Mouse (Mus musculus) midbrain, embryonic 16.5 days (tissue): ENCODE measurements around the gene Tpt1. TPM values are rescaled to one million over a fixed set of nuclear protein-coding genes. Genes with fewer than 3 reads are reported as not detected.
A peak's percentile ranks its signal among the peaks of the same experiment; 100 is the strongest.
"Not testable (repeated sequence)": the region's sequence is repeated elsewhere in the genome, so short reads cannot be mapped to it uniquely, and the experiment has no call there.

Experiments used
- ATAC-seq: fragments of 200-750 bp; cut with Nextera tagmentation; 2 replicates; pipeline ENCODE4 v1.8.0; 2017; ENCODE audit warnings: moderate TSS enrichment
- H3K27ac ChIP-seq: fragments of 300-500 bp; sonication (generic); 2 replicates; pipeline ENCODE4 v1.5.1; 2014; ENCODE audit warnings: mild to moderate bottlenecking, low read length, mixed read lengths
- H3K27me3 ChIP-seq: fragments of 300-500 bp; sonication (generic); 2 replicates; pipeline ENCODE4 v1.6.1; 2014; ENCODE audit warnings: low read depth, low read length, mixed read lengths; ENCODE audit not compliant: control insufficient read depth, insufficient read depth
- H3K36me3 ChIP-seq: fragments of 300-500 bp; sonication (generic); 2 replicates; pipeline ENCODE4 v1.6.1; 2014; ENCODE audit warnings: mild to moderate bottlenecking, low read length, moderate library complexity, mixed read lengths; ENCODE audit not compliant: control insufficient read depth, insufficient read depth
- H3K4me1 ChIP-seq: fragments of 300-500 bp; sonication (generic); 2 replicates; pipeline ENCODE4 v1.6.1; 2014; ENCODE audit warnings: mild to moderate bottlenecking, low read length, mixed read lengths; ENCODE audit not compliant: control insufficient read depth, insufficient read depth
- H3K4me2 ChIP-seq: fragments of 300-500 bp; sonication (generic); 2 replicates; pipeline ENCODE4 v1.6.1; 2014; ENCODE audit warnings: mild to moderate bottlenecking, low read length, mixed read lengths
- H3K4me3 ChIP-seq: fragments of 300-500 bp; sonication (generic); 2 replicates; pipeline ENCODE4 v1.5.1; 2014; ENCODE audit warnings: low read depth, mild to moderate bottlenecking, low read length, moderate library complexity, mixed read lengths
- H3K9ac ChIP-seq: fragments of 300-500 bp; sonication (generic); 2 replicates; pipeline ENCODE4 v1.6.1; 2014; ENCODE audit warnings: low read depth, low read length, mixed read lengths
- H3K9me3 ChIP-seq: fragments of 300-500 bp; sonication (generic); replicated peaks from 2 replicates; pipeline ENCODE4 v1.6.1; 2014; ENCODE audit warnings: mild to moderate bottlenecking, low read length, mixed read lengths; ENCODE audit not compliant: control insufficient read depth, poor library complexity, severe bottlenecking
- WGBS: fragments of 180-500 bp; shearing (Covaris S2); extraction: QIAGEN DNeasy Blood & Tissue Kit; methylation state at CpG from one replicate; pipeline ENCODE4 v1.1.7; 2014; 5-methylcytosine and 5-hydroxymethylcytosine counted together
- polyA plus RNA-seq: library from polyadenylated mRNA; unstranded; fragments of >200 nt; fragmentation: Nextera tagmentation; extraction: Ambion mirVana; gene quantifications from 2 replicates; pipeline ENCODE4 v1.2.1, GENCODE M21; 2015

Gene Tpt1
- polyA plus RNA-seq, 1 experiment from 2014 or later, result 606 TPM

DNA sequence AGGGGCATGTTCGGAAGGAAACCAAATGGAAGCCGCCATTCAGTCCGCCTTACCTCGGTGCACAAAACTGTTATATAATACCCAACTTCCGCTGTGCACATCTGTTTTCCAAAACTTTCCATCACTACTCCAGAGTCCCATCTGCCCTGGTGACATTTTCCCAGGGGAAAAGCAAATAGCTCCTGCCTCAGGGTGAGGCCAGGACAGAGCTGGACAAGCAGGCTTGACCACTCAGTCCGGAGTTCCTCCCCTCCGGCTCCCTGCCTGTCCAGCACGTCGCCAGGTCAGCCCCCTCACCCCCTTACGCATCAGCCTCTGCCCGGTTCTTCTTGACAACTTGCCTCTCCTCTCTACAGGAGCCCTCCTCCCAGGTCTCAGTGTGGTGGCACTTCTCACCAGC lies 16.7 kb upstream of the Tpt1 start:
- 43% methylated on average over 11 of the region's 11 CpGs for WGBS
- H3K4me2 ChIP-seq, result peak overlapping the region; percentile 58; the same call in 1 of the 2 replicates
- H3K9me3 ChIP-seq, result no peaks in the 10 kb centered on the region
- H3K4me1 ChIP-seq, result peaks cover 6% of the 10 kb centered on the region
- H3K36me3 ChIP-seq, result no peaks in the 10 kb centered on the region
- no peak for ATAC-seq
- no peak overlapping the region for H3K27ac ChIP-seq
- H3K9ac ChIP-seq, result no peak overlapping the region
- H3K27me3 ChIP-seq, result peaks cover 9% of the 10 kb centered on the region
- H3K4me3 ChIP-seq, result no peak overlapping the region

GRCm38 (mm10) chr14:75828866-75829806 lies 15.8 kb upstream of the Tpt1 start:
- peak overlapping the region; percentile 58 for H3K4me2 ChIP-seq
- WGBS, result 8% methylated on average over 32 of the region's 32 CpGs
- H3K27ac ChIP-seq, result no peak overlapping the region

GRCm38 (mm10) chr14:75829817-75830216 lies 15.1 kb upstream of the Tpt1 start:
- peaks cover 20% of the 10 kb centered on the region for H3K4me1 ChIP-seq
- not testable (repeated sequence) for H3K4me3 ChIP-seq, H3K27me3 ChIP-seq, H3K27ac ChIP-seq, ATAC-seq, H3K9me3 ChIP-seq, H3K4me2 ChIP-seq, H3K36me3 ChIP-seq, H3K9ac ChIP-seq
- 66% methylated on average over 14 of the region's 14 CpGs for WGBS

More at GRCm38 (mm10) chr14:75828866-75829806, 15.8 kb upstream of the Tpt1 start:
- Histone ChIP-seq H3K9me3 (no peaks in the 10 kb centered on the region), H3K4me3 (peak overlapping the region; percentile 24), H3K4me1 (peaks cover 15% of the 10 kb centered on the region), H3K36me3 (no peaks in the 10 kb centered on the region), H3K9ac (peak overlapping the region; percentile 18), H3K27me3 (peaks cover 9% of the 10 kb centered on the region)
- peak; percentile 52 for ATAC-seq

DNA sequence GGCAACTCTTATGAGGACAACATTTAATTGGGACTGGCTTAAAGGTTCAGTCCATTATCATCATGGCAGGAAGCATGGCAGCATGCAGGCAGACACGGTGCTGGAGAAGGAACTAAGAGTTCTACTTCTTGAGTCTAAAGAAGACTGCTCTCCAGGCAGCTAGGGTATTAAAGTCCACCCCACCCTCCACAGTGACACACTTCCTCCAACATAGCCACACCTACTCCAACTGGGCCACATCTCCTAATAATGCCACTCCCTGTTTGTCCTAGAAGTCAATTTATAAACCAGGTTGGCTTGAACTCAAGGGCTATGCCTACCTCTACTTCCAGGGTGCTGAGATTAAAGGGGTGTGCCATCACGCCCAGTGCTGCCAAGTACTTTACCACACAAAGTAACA lies 12.9 kb upstream of the Tpt1 start:
- peaks cover 27% of the 10 kb centered on the region for H3K4me1 ChIP-seq
- H3K4me2 ChIP-seq, result no peak overlapping the region
- ATAC-seq, result no peak
- H3K27me3 ChIP-seq, result peaks cover 9% of the 10 kb centered on the region
- H3K9me3 ChIP-seq, result no peaks in the 10 kb centered on the region
- no peak overlapping the region for H3K27ac ChIP-seq
- H3K36me3 ChIP-seq, result no peaks in the 10 kb centered on the region
- no peak overlapping the region for H3K4me3 ChIP-seq
- 95% methylated on average over 2 of the region's 2 CpGs for WGBS
- no peak overlapping the region for H3K9ac ChIP-seq

GRCm38 (mm10) chr14:75832982-75833381 lies 11.9 kb upstream of the Tpt1 start:
- no peak for ATAC-seq
- no peak overlapping the region; the same call in 1 of the 2 replicates for H3K4me3 ChIP-seq
- no peaks in the 10 kb centered on the region for H3K9me3 ChIP-seq
- H3K4me1 ChIP-seq, result peaks cover 27% of the 10 kb centered on the region
- no peaks in the 10 kb centered on the region for H3K36me3 ChIP-seq
- WGBS, result 19% methylated on average over 4 of the region's 4 CpGs
- no peak overlapping the region for H3K9ac ChIP-seq
- H3K27ac ChIP-seq, result no peak overlapping the region
- peak overlapping the region; percentile 97 for H3K4me2 ChIP-seq
- H3K27me3 ChIP-seq, result peaks cover 6% of the 10 kb centered on the region

- peak overlapping the region; percentile 45 for H3K4me3 ChIP-seq
- no peaks in the 10 kb centered on the region for H3K27me3 ChIP-seq
- no peaks in the 10 kb centered on the region for H3K9me3 ChIP-seq
- peak overlapping the region; percentile 62 for H3K9ac ChIP-seq
- H3K4me1 ChIP-seq, result peaks cover 25% of the 10 kb centered on the region
- H3K27ac ChIP-seq, result peak overlapping the region; percentile 77
- 7% methylated on average over 12 of the region's 12 CpGs for WGBS
- ATAC-seq, result peak; percentile 34
- H3K4me2 ChIP-seq, result peak overlapping the region; percentile 97
- no peaks in the 10 kb centered on the region for H3K36me3 ChIP-seq
These were observed 11.2 kb upstream of the Tpt1 start for GRCm38 (mm10) chr14:75833546-75834250.

- peaks cover 23% of the 10 kb centered on the region for H3K4me1 ChIP-seq
- H3K4me2 ChIP-seq, result peak overlapping the region; percentile 97
- H3K36me3 ChIP-seq, result no peaks in the 10 kb centered on the region
- peak overlapping the region; percentile 45 for H3K4me3 ChIP-seq
- peak; percentile 77 for ATAC-seq
- H3K27ac ChIP-seq, result peak overlapping the region; percentile 77
- WGBS, result 0% methylated on average over 10 of the region's 10 CpGs
- no peaks in the 10 kb centered on the region for H3K27me3 ChIP-seq
- H3K9me3 ChIP-seq, result no peaks in the 10 kb centered on the region
- H3K9ac ChIP-seq, result peak overlapping the region; percentile 62
These were observed 10.6 kb upstream of the Tpt1 start for GRCm38 (mm10) chr14:75834251-75834738.

- peaks cover 23% of the 10 kb centered on the region for H3K4me1 ChIP-seq
- H3K9me3 ChIP-seq, result no peaks in the 10 kb centered on the region
- under 1% methylated on average over 16 of the region's 16 CpGs for WGBS
- H3K27ac ChIP-seq, result peak overlapping the region; percentile 77
- peak overlapping the region; percentile 45 for H3K4me3 ChIP-seq
- H3K4me2 ChIP-seq, result peak overlapping the region; percentile 97
- no peaks in the 10 kb centered on the region for H3K36me3 ChIP-seq
- peak; percentile 29 for ATAC-seq
- no peaks in the 10 kb centered on the region for H3K27me3 ChIP-seq
- H3K9ac ChIP-seq, result peak overlapping the region; percentile 62
These were observed 10.0 kb upstream of the Tpt1 start for GRCm38 (mm10) chr14:75834739-75835381.
